Mouse (Mus musculus) ES-E14 (cell line): ENCODE results near the gene Bcl9l. TPM values are rescaled to one million over a fixed set of nuclear protein-coding genes. Genes with fewer than 3 reads are reported as not detected.
A peak's percentile ranks its signal among the peaks of the same experiment; 100 is the strongest.
"Not testable (repeated sequence)": the region's sequence is repeated elsewhere in the genome, so short reads cannot be mapped to it uniquely, and the experiment has no call there.

Experiments used
- DNase-seq: peaks from one replicate; pipeline ENCODE4 v3.0.0-alpha.2; 2013; ENCODE audit warnings: low read depth, low spot score
- H3K27ac ChIP-seq: 2 replicates; pipeline ENCODE4 v1.5.1; 2012; ENCODE audit warnings: low read depth, mild to moderate bottlenecking, low read length, moderate library complexity, mixed read lengths; ENCODE audit not compliant: poor library complexity, insufficient read depth, severe bottlenecking
- H3K36me3 ChIP-seq: 2 replicates; pipeline ENCODE4 v1.6.1; 2012; ENCODE audit warnings: mild to moderate bottlenecking, low read length, moderate library complexity, mixed read lengths; ENCODE audit not compliant: control insufficient read depth, poor library complexity, insufficient read depth, severe bottlenecking
- H3K4me1 ChIP-seq, 2 experiments: fragments of 150-350 bp in 1 of 2; sonication (generic) in 1 of 2; 2 replicates each; pipeline ENCODE4 v1.6.1; 2012; ENCODE audit warnings: low read length in 2 of 2, mild to moderate bottlenecking in 1 of 2, mixed read lengths in 1 of 2; ENCODE audit not compliant: control insufficient read depth in 2 of 2, insufficient read depth in 2 of 2, poor library complexity in 1 of 2
- H3K4me3 ChIP-seq, 2 experiments: fragments of 150-350 bp in 1 of 2; sonication (generic) in 1 of 2; 2 replicates each; pipeline ENCODE4 v1.5.1; 2012; ENCODE audit warnings: low read length in 2 of 2, low read depth in 1 of 2, mild to moderate bottlenecking in 1 of 2, mixed read lengths in 1 of 2; ENCODE audit not compliant: insufficient read depth in 1 of 2, poor library complexity in 1 of 2, severe bottlenecking in 1 of 2
- H3K9ac ChIP-seq: 2 replicates; pipeline ENCODE4 v1.6.1; 2012; ENCODE audit warnings: low read depth, mild to moderate bottlenecking, low read length, mixed read lengths; ENCODE audit not compliant: poor library complexity, insufficient read depth, severe bottlenecking
- H3K9me3 ChIP-seq: fragments of 150-350 bp; sonication (generic); 2 replicates; pipeline ENCODE4 v1.6.1; 2012; ENCODE audit warnings: low read depth, mild to moderate bottlenecking, low read length; ENCODE audit not compliant: control insufficient read depth, insufficient read depth
- CHD2 ChIP-seq: IDR thresholded peaks from 2 replicates; pipeline ENCODE4 v1.6.1; 2014; ENCODE audit warnings: mild to moderate bottlenecking, low read depth, low read length, inconsistent platforms
- HCFC1 ChIP-seq: IDR thresholded peaks from 2 replicates; pipeline ENCODE4 v1.6.1; 2012; ENCODE audit warnings: low read length, inconsistent platforms, borderline replicate concordance; ENCODE audit not compliant: insufficient read depth
- MAFK ChIP-seq: IDR thresholded peaks from 2 replicates; pipeline ENCODE4 v1.6.1; 2014; ENCODE audit warnings: mild to moderate bottlenecking, low read depth, low read length, inconsistent platforms; ENCODE audit not compliant: insufficient read depth
- ZC3H11A ChIP-seq: IDR thresholded peaks from 2 replicates; pipeline ENCODE4 v1.6.1; 2012; ENCODE audit warnings: low read depth, mild to moderate bottlenecking, inconsistent platforms, low read length, borderline replicate concordance
- ZNF384 ChIP-seq: IDR thresholded peaks from 2 replicates; pipeline ENCODE4 v1.6.1; 2012; ENCODE audit warnings: low read depth, low read length, inconsistent platforms
- in situ Hi-C, 2 experiments: fragments of 600-800 bp; cut with MboI; formaldehyde crosslinking; loops; one replicate each; pipeline ENCODE4 v1.15.1; 2025; ENCODE audit warnings: low sequenced_read_pairs in 2 of 2, inconsistent platforms in 1 of 2; ENCODE audit not compliant: unreplicated experiment in 2 of 2
- total RNA-seq: library from RNA; depleted of rRNA; stranded (reverse); fragments of 300-350 nt; gene quantifications from 2 replicates; pipeline ENCODE4 v1.2.3, GENCODE M21; 2012; rRNA removed

Bcl9l gene
- total RNA-seq, result 4.9 and 6.7 TPM in 2 replicates

- H3K4me3 ChIP-seq, result peak within 1 kb of the TSS; percentile 85 to 91
- peak within 1 kb of the TSS; percentile 79 for H3K9ac ChIP-seq
- H3K4me1 ChIP-seq, result peaks cover 3 to 30% of the 10 kb centered on the region in 2 experiments; a peak in 3 of 4 replicates
- peak; percentile 68; the same call in 1 of the 2 replicates for TF ChIP-seq HCFC1
- no peak for TF ChIP-seq CHD2
- peak; percentile 94 for DNase-seq
- no peaks in the 10 kb centered on the region for H3K36me3 ChIP-seq
- no peaks in the 10 kb centered on the region for H3K9me3 ChIP-seq
- no peak within 1 kb of the TSS for H3K27ac ChIP-seq
- in situ Hi-C loops, result no loop called here
These were observed at the start of gene Bcl9l for GRCm38 (mm10) chr9:44482552-44482951. Gene Bcl9l, plus strand, starts transcription at chr9:44482825.

DNA sequence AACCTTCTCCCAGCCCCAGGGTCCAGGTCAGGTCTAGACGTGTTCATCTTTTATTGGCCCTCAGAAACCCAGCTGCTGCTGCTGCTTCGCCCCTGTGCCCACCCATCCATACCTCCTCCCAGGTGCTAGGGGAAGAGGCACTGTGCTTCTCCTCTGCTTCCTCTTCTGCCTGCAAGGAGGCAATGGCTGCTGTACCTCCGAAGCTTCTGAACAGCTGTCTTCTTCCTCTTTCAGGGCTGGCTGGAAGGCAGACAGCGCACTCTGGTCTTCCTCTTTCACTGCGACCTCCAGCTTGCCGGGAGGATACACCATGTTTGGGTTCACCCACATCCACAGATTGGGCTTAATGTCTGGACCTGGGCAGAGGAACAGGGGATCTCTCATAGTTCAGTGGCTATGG lies 46.9 kb upstream of the Bcl9l start:
- peaks cover 0 to 6% of the 10 kb centered on the region in 2 experiments; a peak in 1 of 4 replicates for H3K4me1 ChIP-seq
- TF ChIP-seq HCFC1, result no peak
- TF ChIP-seq MAFK, result no peak
- TF ChIP-seq CHD2, result no peak
- in situ Hi-C loops, result no loop called here
- DNase-seq, result no peak
- H3K36me3 ChIP-seq, result no peaks in the 10 kb centered on the region
- no peak overlapping the region for H3K27ac ChIP-seq
- H3K4me3 ChIP-seq, result no peak overlapping the region
- H3K9me3 ChIP-seq, result no peaks in the 10 kb centered on the region
- H3K9ac ChIP-seq, result no peak overlapping the region

- Histone ChIP-seq H3K4me3 (peak within 1 kb of the TSS; percentile 40 to 50), H3K36me3 (no peaks in the 10 kb centered on the region), H3K27ac (no peak within 1 kb of the TSS), H3K9me3 (no peaks in the 10 kb centered on the region), H3K4me1 (peaks cover 0 to 7% of the 10 kb centered on the region in 2 experiments; a peak in 2 of 4 replicates), H3K9ac (peak within 1 kb of the TSS; percentile 1; the same call in 1 of the 2 replicates)
- in situ Hi-C loops, result no loop called here
- DNase-seq, result peak; percentile 51
- TF ChIP-seq CHD2, result no peak
- TF ChIP-seq HCFC1, result no peak
- TF ChIP-seq MAFK, result no peak
- TF ChIP-seq ZC3H11A, result no peak
- TF ChIP-seq ZNF384, result peak; percentile 78; the same call in 1 of the 2 replicates
These were observed 41.7 kb upstream of the Bcl9l start, which contains the start of gene Foxr1 for GRCm38 (mm10) chr9:44440961-44441360. Gene Foxr1, minus strand, starts transcription at chr9:44441136.

DNA sequence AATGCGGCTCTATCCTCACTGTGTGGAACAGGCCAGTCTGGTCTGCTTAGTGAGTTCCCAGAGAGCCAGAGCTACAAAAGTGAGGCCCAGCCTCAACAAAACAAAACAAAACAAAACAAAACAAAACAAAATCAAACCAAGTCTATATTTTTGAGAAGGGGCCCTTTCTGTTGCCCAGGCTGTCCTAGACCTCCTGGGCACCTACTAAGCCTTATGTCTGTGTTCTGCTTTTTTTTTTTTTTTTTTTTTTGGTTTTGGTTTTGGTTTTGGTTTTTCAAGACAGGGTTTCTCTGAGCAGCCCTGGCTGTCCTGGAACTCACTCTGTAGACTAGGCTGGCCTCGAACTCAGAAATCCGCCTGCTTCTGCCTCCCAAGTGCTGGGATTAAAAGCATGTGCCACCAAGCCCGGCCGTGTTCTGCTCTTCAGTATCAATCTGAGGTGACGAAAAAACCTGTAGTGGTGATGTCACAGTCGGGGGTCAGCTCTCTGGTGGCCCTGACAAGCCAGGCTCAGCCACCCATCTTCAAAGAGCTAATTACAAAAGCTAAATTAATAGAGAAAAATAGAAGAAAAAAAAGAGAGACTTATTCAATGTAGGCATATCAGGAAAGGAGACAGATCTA lies 38.1 kb upstream of the Bcl9l start:
- H3K4me3 ChIP-seq, DNase-seq, in situ Hi-C loops, H3K36me3 ChIP-seq, H3K9ac ChIP-seq, H3K9me3 ChIP-seq, H3K27ac ChIP-seq: not testable (repeated sequence)
- peaks cover 0 to 11% of the 10 kb centered on the region in 2 experiments; a peak in 2 of 4 replicates for H3K4me1 ChIP-seq

GRCm38 (mm10) chr9:44450387-44450786 lies 32.2 kb upstream of the Bcl9l start:
- H3K27ac ChIP-seq, result no peak overlapping the region
- no peak for TF ChIP-seq ZNF384
- peak; percentile 5; the same call in 1 of the 2 replicates for TF ChIP-seq ZC3H11A
- TF ChIP-seq HCFC1, result no peak
- no peak for TF ChIP-seq MAFK
- no peak for TF ChIP-seq CHD2
- peak; percentile 60 for DNase-seq

More at GRCm38 (mm10) chr9:44450387-44450786, 32.2 kb upstream of the Bcl9l start:
- Histone ChIP-seq H3K4me3 (no peak overlapping the region), H3K4me1 (peaks cover 0 to 7% of the 10 kb centered on the region in 2 experiments; a peak in 1 of 4 replicates), H3K9me3 (no peaks in the 10 kb centered on the region), H3K9ac (no peak overlapping the region), H3K36me3 (no peaks in the 10 kb centered on the region)
- in situ Hi-C loops, result loop anchor here in 1 of 2 experiments (5.0 to 10.0 kb wide), 2 partner anchors 52 to 204 kb away; no protein-coding TSS in a partner anchor
